Mouse (Mus musculus) erythroid progenitor cell, adult 5-6 weeks (primary cell): Measurements from ENCODE around the gene Vmn1r118. TPM values are rescaled to one million over a fixed set of nuclear protein-coding genes. Genes with fewer than 3 reads are reported as not detected.
"Not testable (repeated sequence)": the region's sequence is repeated elsewhere in the genome, so short reads cannot be mapped to it uniquely, and the experiment has no call there.

ENCODE experiments used
- ATAC-seq: replicated peaks from 2 replicates; pipeline ENCODE4 v1.8.0; 2016; ENCODE audit warnings: moderate number of reproducible peaks, mild to moderate bottlenecking, moderate TSS enrichment, inconsistent platforms; ENCODE audit not compliant: poor library complexity, low FRiP score, severe bottlenecking
- total RNA-seq, 2 experiments: library from RNA; stranded (forward) in 1 of 2; stranded (reverse) in 1 of 2; fragments of 150-400 nt in 1 of 2; fragments of 186-747, 209-891 nt in 1 of 2; gene quantifications; 2 replicates each; pipeline versions ENCODE4 v1.2.3 to v1.2.4; 2015 to 2017; ENCODE audit warnings: low replicate concordance in 2 of 2

The Vmn1r118 gene
- total RNA-seq (2015; ENCODE audit: low replicate concordance) (not detected in 2 replicates), total RNA-seq (2017; ENCODE audit: low replicate concordance) (not detected in 2 replicates)

GRCm38 (mm10) chr7:20912247-20912646, at the start of gene Vmn1r118:
Gene Vmn1r118 (minus strand): TSS chr7:20912347.
- not testable (repeated sequence) for ATAC-seq

DNA sequence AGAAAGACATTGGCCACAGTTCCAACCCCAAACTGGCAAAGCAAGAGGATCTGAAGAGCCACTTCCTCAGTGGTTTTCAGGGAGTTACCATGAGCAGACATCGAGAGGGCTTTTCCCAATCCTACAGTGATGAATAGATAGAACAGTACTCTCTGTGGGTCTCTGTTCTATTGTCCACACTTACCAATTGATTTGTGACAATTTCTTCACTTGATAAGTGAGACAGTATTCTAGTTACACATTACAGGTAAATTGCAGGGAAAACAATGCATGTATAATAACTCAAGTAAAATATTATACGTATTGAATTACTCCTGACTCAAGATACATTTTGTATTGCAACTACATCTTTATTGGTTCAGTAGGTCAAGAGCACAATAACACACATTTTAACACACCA, 28.1 kb downstream of the Vmn1r118 start, which contains the start of gene Vmn1r117:
Vmn1r117 (minus strand) TSS at position 101 of the 400 bp plus-strand sequence.
- not testable (repeated sequence) for ATAC-seq

- not testable (repeated sequence) for ATAC-seq
These were observed 40.2 kb downstream of the Vmn1r118 start, which contains the start of gene Vmn1r116 for GRCm38 (mm10) chr7:20871956-20872355. Gene Vmn1r116 (plus strand): TSS chr7:20872256.

Other genes starting within 250 kb of the Vmn1r118 start
- gene Vmn1r107, start 243.4 kb downstream of the Vmn1r118 start, total RNA-seq (2015; ENCODE audit: low replicate concordance) = not detected in 2 replicates
- not detected in 2 replicates for gene Vmn1r107, start 243.4 kb downstream of the Vmn1r118 start, total RNA-seq (2017; ENCODE audit: low replicate concordance)
- not detected in 2 replicates for gene Vmn1r111, start 209.1 kb downstream of the Vmn1r118 start, total RNA-seq (2015; ENCODE audit: low replicate concordance)
- gene Vmn1r111, start 209.1 kb downstream of the Vmn1r118 start, total RNA-seq (2017; ENCODE audit: low replicate concordance) = not detected in 2 replicates
- gene Gm10668, start 181.7 kb downstream of the Vmn1r118 start, total RNA-seq (2015; ENCODE audit: low replicate concordance) = not detected in 2 replicates
- not detected in 2 replicates for gene Gm10668, start 181.7 kb downstream of the Vmn1r118 start, total RNA-seq (2017; ENCODE audit: low replicate concordance)
- gene Vmn1r112, start 141.2 kb downstream of the Vmn1r118 start, total RNA-seq (2015; ENCODE audit: low replicate concordance) = not detected in 2 replicates
- not detected in 2 replicates for gene Vmn1r112, start 141.2 kb downstream of the Vmn1r118 start, total RNA-seq (2017; ENCODE audit: low replicate concordance)
- not detected in 2 replicates for gene Vmn1r113, start 125.1 kb downstream of the Vmn1r118 start, total RNA-seq (2015; ENCODE audit: low replicate concordance)
- gene Vmn1r113, start 125.1 kb downstream of the Vmn1r118 start, total RNA-seq (2017; ENCODE audit: low replicate concordance) = not detected in 2 replicates
- gene Vmn1r114, start 100.2 kb downstream of the Vmn1r118 start, total RNA-seq (2015; ENCODE audit: low replicate concordance) = not detected in 2 replicates
- not detected in 2 replicates for gene Vmn1r114, start 100.2 kb downstream of the Vmn1r118 start, total RNA-seq (2017; ENCODE audit: low replicate concordance)
- gene Vmn1r115, start 67.4 kb downstream of the Vmn1r118 start, total RNA-seq (2015; ENCODE audit: low replicate concordance) = not detected in 2 replicates
- gene Vmn1r115, start 67.4 kb downstream of the Vmn1r118 start, total RNA-seq (2017; ENCODE audit: low replicate concordance) = not detected in 2 replicates
- not detected in 2 replicates for gene Vmn1r116, start 40.1 kb downstream of the Vmn1r118 start, total RNA-seq (2015; ENCODE audit: low replicate concordance)
- gene Vmn1r116, start 40.1 kb downstream of the Vmn1r118 start, total RNA-seq (2017; ENCODE audit: low replicate concordance) = not detected in 2 replicates
- gene Vmn1r117, start 28.2 kb downstream of the Vmn1r118 start, total RNA-seq (2015; ENCODE audit: low replicate concordance) = not detected in 2 replicates
- gene Vmn1r117, start 28.2 kb downstream of the Vmn1r118 start, total RNA-seq (2017; ENCODE audit: low replicate concordance) = not detected in 2 replicates
- not detected in 2 replicates for gene Vmn1r119, start 100.1 kb upstream of the Vmn1r118 start, total RNA-seq (2015; ENCODE audit: low replicate concordance)
- gene Vmn1r119, start 100.1 kb upstream of the Vmn1r118 start, total RNA-seq (2017; ENCODE audit: low replicate concordance) = not detected in 2 replicates
- not detected in 2 replicates for gene Vmn1r120, start 141.4 kb upstream of the Vmn1r118 start, total RNA-seq (2015; ENCODE audit: low replicate concordance)
- gene Vmn1r120, start 141.4 kb upstream of the Vmn1r118 start, total RNA-seq (2017; ENCODE audit: low replicate concordance) = not detected in 2 replicates
- gene Vmn1r121, start 186.2 kb upstream of the Vmn1r118 start, total RNA-seq (2015; ENCODE audit: low replicate concordance) = not detected in 2 replicates
- not detected in 2 replicates for gene Vmn1r121, start 186.2 kb upstream of the Vmn1r118 start, total RNA-seq (2017; ENCODE audit: low replicate concordance)
- not detected in 2 replicates for gene Vmn1r122, start 221.8 kb upstream of the Vmn1r118 start, total RNA-seq (2015; ENCODE audit: low replicate concordance)
- not detected in 2 replicates for gene Vmn1r122, start 221.8 kb upstream of the Vmn1r118 start, total RNA-seq (2017; ENCODE audit: low replicate concordance)
- gene Vmn1r123, start 249.8 kb upstream of the Vmn1r118 start, total RNA-seq (2015; ENCODE audit: low replicate concordance) = not detected in 2 replicates
- not detected in 2 replicates for gene Vmn1r123, start 249.8 kb upstream of the Vmn1r118 start, total RNA-seq (2017; ENCODE audit: low replicate concordance)